Mouse (Mus musculus) neural tube, embryonic 13.5 days (tissue): ENCODE measurements at regions not wholly inside any gene's neighbourhood (a gene's known extent, or its start where the extent isn't known, plus 50 kb on each side); places are given as distances from the start of the nearest gene placed in this dataset.

ENCODE experiments used
- ATAC-seq: fragments of 200-750 bp; cut with Nextera tagmentation; 2 replicates; pipeline ENCODE4 v1.8.0; 2017; ENCODE audit warnings: low read depth, mild to moderate bottlenecking, moderate TSS enrichment, moderate library complexity
- H3K27ac ChIP-seq: fragments of 300-500 bp; sonication (generic); replicated peaks from 2 replicates; pipeline ENCODE4 v1.5.1; 2015; ENCODE audit warnings: moderate library complexity, mild to moderate bottlenecking, inconsistent platforms
- H3K27me3 ChIP-seq: fragments of 300-500 bp; sonication (generic); 2 replicates; pipeline ENCODE4 v1.6.1; 2015; ENCODE audit warnings: mild to moderate bottlenecking, inconsistent platforms
- H3K36me3 ChIP-seq: fragments of 300-500 bp; sonication (generic); 2 replicates; pipeline ENCODE4 v1.6.1; 2015; ENCODE audit warnings: mild to moderate bottlenecking, inconsistent platforms
- H3K4me1 ChIP-seq: fragments of 300-500 bp; sonication (generic); replicated peaks from 2 replicates; pipeline ENCODE4 v1.6.1; 2015; ENCODE audit warnings: inconsistent platforms
- H3K4me2 ChIP-seq: fragments of 300-500 bp; sonication (generic); 2 replicates; pipeline ENCODE4 v1.6.1; 2015; ENCODE audit warnings: inconsistent platforms, mild to moderate bottlenecking, moderate library complexity
- H3K4me3 ChIP-seq: fragments of 300-500 bp; sonication (generic); 2 replicates; pipeline ENCODE4 v1.5.1; 2015; ENCODE audit warnings: mild to moderate bottlenecking, inconsistent platforms
- H3K9ac ChIP-seq: fragments of 300-500 bp; sonication (generic); 2 replicates; pipeline ENCODE4 v1.6.1; 2015; ENCODE audit warnings: moderate library complexity, mild to moderate bottlenecking, inconsistent platforms
- H3K9me3 ChIP-seq: fragments of 300-500 bp; sonication (generic); 2 replicates; pipeline ENCODE4 v1.6.1; 2016; ENCODE audit warnings: inconsistent platforms
- WGBS: fragments of 180-500 bp; shearing (Covaris S2); methylation state at CpG from one replicate; pipeline ENCODE4 v1.1.7; 2015; 5-methylcytosine and 5-hydroxymethylcytosine counted together

GRCm38 (mm10) chr2:115520413-115521139, 60.9 kb upstream of the BC052040 start:
- 0 out of 2 replicates have a peak, but pooled peaks cover 14% of the 10 kb centered on the region for H3K27me3 ChIP-seq
- no peak overlapping the region for H3K27ac ChIP-seq
- H3K4me2 ChIP-seq: no peak overlapping the region
- no peaks in the 10 kb centered on the region for H3K36me3 ChIP-seq
- WGBS: 62% methylated on average over 10 of the region's 10 CpGs
- no peak overlapping the region for H3K4me3 ChIP-seq
- H3K4me1 ChIP-seq: no peaks in the 10 kb centered on the region
- H3K9ac ChIP-seq: no peak overlapping the region
- no peak for ATAC-seq
- no peaks in the 10 kb centered on the region for H3K9me3 ChIP-seq

GRCm38 (mm10) chr2:115529878-115530277, 51.6 kb upstream of the BC052040 start:
- H3K4me1 ChIP-seq: no peaks in the 10 kb centered on the region
- no peak overlapping the region for H3K4me3 ChIP-seq
- no peak overlapping the region for H3K27ac ChIP-seq
- no peak overlapping the region for H3K4me2 ChIP-seq
- no peaks in the 10 kb centered on the region for H3K27me3 ChIP-seq
- H3K36me3 ChIP-seq: no peaks in the 10 kb centered on the region
- WGBS: 93% methylated on average over 2 of the region's 2 CpGs
- H3K9me3 ChIP-seq: no peaks in the 10 kb centered on the region
- no peak for ATAC-seq
- no peak overlapping the region for H3K9ac ChIP-seq
